Mouse (Mus musculus) lung, embryonic 16.5 days (tissue): Measurements from ENCODE around the gene Smc3. TPM values are rescaled to one million over a fixed set of nuclear protein-coding genes. Genes with fewer than 3 reads are reported as not detected.

Source experiments
- ATAC-seq: fragments of 200-750 bp; cut with Nextera tagmentation; 2 replicates; pipeline ENCODE4 v1.8.0; 2017; ENCODE audit warnings: low read depth, mild to moderate bottlenecking, moderate library complexity
- H3K27ac ChIP-seq: fragments of 300-500 bp; sonication (generic); 2 replicates; pipeline ENCODE4 v1.5.1; 2014; ENCODE audit warnings: mild to moderate bottlenecking, control low read depth, low read length
- H3K27me3 ChIP-seq: fragments of 300-500 bp; sonication (generic); 2 replicates; pipeline ENCODE4 v1.6.1; 2014; ENCODE audit warnings: low read depth, low read length, mixed read lengths; ENCODE audit not compliant: control insufficient read depth, insufficient read depth
- H3K36me3 ChIP-seq: fragments of 300-500 bp; sonication (generic); 2 replicates; pipeline ENCODE4 v1.6.1; 2014; ENCODE audit warnings: low read length; ENCODE audit not compliant: control insufficient read depth, insufficient read depth
- H3K4me1 ChIP-seq: fragments of 300-500 bp; sonication (generic); replicated peaks from 2 replicates; pipeline ENCODE4 v1.6.1; 2014; ENCODE audit warnings: low read length, mixed read lengths; ENCODE audit not compliant: control insufficient read depth, insufficient read depth
- H3K4me2 ChIP-seq: fragments of 300-500 bp; sonication (generic); 2 replicates; pipeline ENCODE4 v1.6.1; 2014; ENCODE audit warnings: low read depth, low read length, control low read depth
- H3K4me3 ChIP-seq: fragments of 300-500 bp; sonication (generic); 2 replicates; pipeline ENCODE4 v1.5.1; 2014; ENCODE audit warnings: mild to moderate bottlenecking, low read length, control low read depth
- H3K9ac ChIP-seq: fragments of 300-500 bp; sonication (generic); 2 replicates; pipeline ENCODE4 v1.6.1; 2014; ENCODE audit warnings: low read length, control low read depth
- H3K9me3 ChIP-seq: fragments of 300-500 bp; sonication (generic); 2 replicates; pipeline ENCODE4 v1.6.1; 2016; ENCODE audit warnings: low read length; ENCODE audit not compliant: control insufficient read depth
- WGBS: fragments of 180-500 bp; shearing (Covaris S2); extraction: QIAGEN DNeasy Blood & Tissue Kit; methylation state at CpG from one replicate; pipeline ENCODE4 v1.1.7; 2014; 5-methylcytosine and 5-hydroxymethylcytosine counted together
- polyA plus RNA-seq: library from polyadenylated mRNA; unstranded; fragments of >200 nt; fragmentation: Nextera tagmentation; extraction: Ambion mirVana; gene quantifications from 2 replicates; pipeline ENCODE4 v1.2.1, GENCODE M21; 2015

Smc3 gene
- polyA plus RNA-seq, 1 experiment from 2014 or later = 69.8 TPM

GRCm38 (mm10) chr19:53674131-53674925, 74.1 kb downstream of the Smc3 start:
- peaks cover 15% of the 10 kb centered on the region for H3K4me1 ChIP-seq
- WGBS = 32% methylated on average over 9 of the region's 9 CpGs
- H3K9me3 ChIP-seq = no peaks in the 10 kb centered on the region
- H3K4me2 ChIP-seq = no peak overlapping the region
- no peak overlapping the region for H3K4me3 ChIP-seq
- H3K36me3 ChIP-seq = no peaks in the 10 kb centered on the region
- no peak overlapping the region for H3K27ac ChIP-seq
- peaks cover 80% of the 10 kb centered on the region for H3K27me3 ChIP-seq
- no peak for ATAC-seq
- H3K9ac ChIP-seq = no peak overlapping the region

GRCm38 (mm10) chr19:53676228-53676627, 76.0 kb downstream of the Smc3 start:
- Histone ChIP-seq H3K36me3 (no peaks in the 10 kb centered on the region), H3K27me3 (peaks cover 74% of the 10 kb centered on the region), H3K4me3 (peak overlapping the region; percentile 62), H3K4me2 (peak overlapping the region; percentile 98), H3K9me3 (no peaks in the 10 kb centered on the region), H3K4me1 (peaks cover 19% of the 10 kb centered on the region), H3K9ac (no peak overlapping the region), H3K27ac (no peak overlapping the region)
- WGBS = 3% methylated on average over 26 of the region's 26 CpGs
- 0 out of 2 replicates have a peak, but pooled peaks have one; percentile 39 for ATAC-seq

GRCm38 (mm10) chr19:53676718-53677634, 76.8 kb downstream of the Smc3 start, which contains the start of gene Rbm20:
Rbm20 (plus strand) TSS chr19:53677306.
- Histone ChIP-seq H3K4me3 (peak within 1 kb of the TSS; percentile 62), H3K4me2 (peak within 1 kb of the TSS; percentile 98), H3K9me3 (no peaks in the 10 kb centered on the region), H3K36me3 (no peaks in the 10 kb centered on the region), H3K9ac (peak within 1 kb of the TSS; percentile 57), H3K27ac (no peak within 1 kb of the TSS), H3K27me3 (peaks cover 76% of the 10 kb centered on the region), H3K4me1 (peaks cover 19% of the 10 kb centered on the region)
- 0% methylated on average over 63 of the region's 82 CpGs for WGBS
- peak; percentile 81 for ATAC-seq

- peaks cover 21% of the 10 kb centered on the region for H3K4me1 ChIP-seq
- no peak for ATAC-seq
- 91% methylated on average over 9 of the region's 9 CpGs for WGBS
- no peaks in the 10 kb centered on the region for H3K36me3 ChIP-seq
- H3K27ac ChIP-seq = no peak overlapping the region
- H3K4me2 ChIP-seq = no peak overlapping the region
- H3K4me3 ChIP-seq = no peak overlapping the region
- H3K27me3 ChIP-seq = peaks cover 88% of the 10 kb centered on the region
- no peaks in the 10 kb centered on the region for H3K9me3 ChIP-seq
- H3K9ac ChIP-seq = no peak overlapping the region
These were observed 79.0 kb downstream of the Smc3 start for GRCm38 (mm10) chr19:53679194-53679593.

GRCm38 (mm10) chr19:53679981-53680380, 79.8 kb downstream of the Smc3 start:
- Histone ChIP-seq H3K27me3 (peaks cover 86% of the 10 kb centered on the region), H3K9me3 (no peaks in the 10 kb centered on the region), H3K27ac (no peak overlapping the region), H3K4me1 (peaks cover 21% of the 10 kb centered on the region), H3K4me3 (no peak overlapping the region), H3K9ac (no peak overlapping the region), H3K4me2 (no peak overlapping the region), H3K36me3 (no peaks in the 10 kb centered on the region)
- WGBS = 49% methylated on average over 7 of the region's 7 CpGs
- ATAC-seq = no peak

- Histone ChIP-seq H3K4me1 (peaks cover 6% of the 10 kb centered on the region; the same call in 1 of the 2 replicates), H3K27me3 (peaks cover 66% of the 10 kb centered on the region), H3K27ac (no peak overlapping the region), H3K9ac (no peak overlapping the region), H3K4me2 (no peak overlapping the region), H3K4me3 (no peak overlapping the region), H3K36me3 (no peaks in the 10 kb centered on the region), H3K9me3 (no peaks in the 10 kb centered on the region)
- ATAC-seq = no peak
- 17% methylated on average over 8 of the region's 8 CpGs for WGBS
These were observed 82.2 kb downstream of the Smc3 start for GRCm38 (mm10) chr19:53682427-53682826.

- no peak overlapping the region for H3K9ac ChIP-seq
- no peaks in the 10 kb centered on the region for H3K4me1 ChIP-seq
- H3K36me3 ChIP-seq = no peaks in the 10 kb centered on the region
- 66% methylated on average over 5 of the region's 5 CpGs for WGBS
- H3K27me3 ChIP-seq = peaks cover 23% of the 10 kb centered on the region
- H3K4me3 ChIP-seq = no peak overlapping the region
- no peak; the same call in 1 of the 2 replicates for ATAC-seq
- no peak overlapping the region for H3K4me2 ChIP-seq
- 0 out of 2 replicates have a peak, but pooled peaks cover 2% of the 10 kb centered on the region for H3K9me3 ChIP-seq
- H3K27ac ChIP-seq = no peak overlapping the region
These were observed 87.4 kb downstream of the Smc3 start for GRCm38 (mm10) chr19:53687592-53687991.

- 79% methylated on average over 10 of the region's 10 CpGs for WGBS
- no peak overlapping the region for H3K4me2 ChIP-seq
- H3K4me1 ChIP-seq = no peaks in the 10 kb centered on the region
- no peak overlapping the region for H3K4me3 ChIP-seq
- H3K27me3 ChIP-seq = no peaks in the 10 kb centered on the region
- no peak for ATAC-seq
- H3K9me3 ChIP-seq = 0 out of 2 replicates have a peak, but pooled peaks cover 2% of the 10 kb centered on the region
- H3K9ac ChIP-seq = no peak overlapping the region
- no peaks in the 10 kb centered on the region for H3K36me3 ChIP-seq
- H3K27ac ChIP-seq = no peak overlapping the region
These were observed 90.6 kb downstream of the Smc3 start for GRCm38 (mm10) chr19:53690816-53691215.

GRCm38 (mm10) chr19:53694020-53694419, 93.8 kb downstream of the Smc3 start:
- Histone ChIP-seq H3K4me2 (no peak overlapping the region), H3K4me3 (no peak overlapping the region), H3K4me1 (0 out of 2 replicates have a peak, but pooled peaks cover 2% of the 10 kb centered on the region), H3K27me3 (peaks cover 3% of the 10 kb centered on the region; the same call in 1 of the 2 replicates), H3K9ac (no peak overlapping the region), H3K36me3 (no peaks in the 10 kb centered on the region), H3K27ac (no peak overlapping the region), H3K9me3 (no peaks in the 10 kb centered on the region)
- no peak for ATAC-seq
- 23% methylated on average over 1 of the region's 1 CpGs for WGBS
